Mouse (Mus musculus): Measurements from ENCODE around the gene Tox3.

- no peak for TF ChIP-seq CTCF (IDR thresholded peaks at IDR 0.05; ENCODE audit: low read depth)
- no peak for TF ChIP-seq EP300 (optimal IDR thresholded peaks at IDR 0.05)
Measured at GRCm38 (mm10) chr8:90391483-90392074, 43.4 kb upstream of the Tox3 start.
